Mouse (Mus musculus) c-Kit-negative CD71-positive TER-119-positive erythroid progenitor cells, embryonic 14.5 days (primary cell): ENCODE measurements around the gene Chpf.

Experiments used
- DNase-seq: peaks from one replicate; pipeline ENCODE4 v3.0.0-alpha.2; 2013; ENCODE audit warnings: low read depth, low spot score

Chpf gene

GRCm38 (mm10) chr1:75499441-75499840 is 20.3 kb upstream of the Chpf start:
- no peak for DNase-seq

DNA sequence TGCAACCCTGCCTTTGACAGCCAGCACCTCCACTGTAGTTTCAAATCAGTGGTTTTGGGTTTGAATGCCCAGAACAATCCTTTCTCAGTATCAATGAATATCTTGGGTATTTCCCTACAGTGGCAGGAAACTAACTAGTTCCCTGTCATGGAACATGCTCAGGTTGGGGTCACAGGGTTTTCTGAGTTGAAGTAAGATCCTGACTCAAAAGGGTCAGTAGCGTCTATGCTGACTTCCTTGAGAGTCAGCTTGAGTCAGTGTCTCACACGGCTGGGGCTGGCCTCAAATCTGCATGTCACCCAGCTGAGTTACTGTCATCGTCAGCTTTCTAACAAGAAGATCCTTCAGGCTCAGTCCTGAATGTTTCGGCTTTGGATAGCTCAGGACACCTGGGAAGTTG is 19.8 kb upstream of the Chpf start:
- no peak for DNase-seq

DNA sequence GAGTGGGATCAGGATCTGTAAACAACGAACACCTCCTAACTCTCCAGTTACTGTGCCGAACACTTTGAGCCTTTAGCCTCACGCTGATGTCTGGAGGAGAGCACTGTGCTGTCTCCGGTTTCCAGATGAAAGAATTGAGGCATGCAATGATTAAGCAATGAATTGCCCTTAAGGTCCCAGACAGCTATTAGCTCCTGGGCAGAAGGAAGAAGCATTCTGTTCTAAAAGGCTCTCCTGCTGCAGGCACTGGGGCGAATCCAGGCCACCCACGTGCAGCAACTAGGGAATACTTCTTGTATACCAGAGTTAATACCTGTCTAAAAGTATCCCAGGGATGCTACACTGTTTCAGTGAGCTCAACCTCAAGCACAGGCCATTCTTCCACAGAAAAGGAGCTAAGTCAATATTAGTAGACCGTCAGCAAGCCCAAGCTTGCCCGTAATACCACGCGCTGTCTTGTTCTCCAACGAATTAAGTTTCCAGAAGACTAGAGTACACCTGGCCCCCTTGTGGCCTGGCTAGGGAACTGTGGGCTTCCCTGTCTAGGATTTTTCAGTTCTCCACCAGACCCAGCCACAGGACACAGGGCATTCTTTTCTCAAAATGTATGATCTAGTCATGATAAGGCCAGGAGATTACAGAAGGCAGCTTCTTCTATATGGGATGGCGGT is 15.9 kb upstream of the Chpf start:
- no peak for DNase-seq

DNA sequence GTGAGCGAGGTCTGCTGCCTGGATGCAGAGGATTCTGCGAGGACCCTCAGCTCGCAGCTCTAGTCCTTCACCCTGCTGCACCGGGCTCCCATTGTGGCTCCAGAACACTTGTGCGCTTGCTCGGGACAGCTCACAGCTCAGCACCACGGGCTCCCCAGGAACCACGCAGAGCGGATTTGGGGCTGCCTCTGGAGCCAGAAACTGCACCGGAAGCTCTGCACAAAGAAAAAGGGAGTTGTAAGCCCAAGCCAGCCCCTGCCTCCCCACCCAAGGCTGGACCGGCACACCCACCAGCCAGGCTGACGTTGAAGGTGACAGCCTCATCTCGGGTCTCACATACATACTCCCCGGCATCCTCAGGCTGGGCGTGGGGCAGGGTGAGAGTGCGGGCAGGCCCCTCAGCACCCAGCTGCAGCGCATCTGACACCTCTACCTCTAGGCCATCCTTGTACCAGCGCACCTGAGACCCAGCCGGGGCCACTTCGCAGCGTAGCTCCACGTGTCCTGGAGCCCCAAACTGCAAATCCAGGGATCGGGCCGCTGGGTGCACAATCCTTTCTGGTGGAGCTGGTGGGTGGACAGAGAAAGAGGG is 13.6 kb upstream of the Chpf start:
- no peak for DNase-seq

DNA sequence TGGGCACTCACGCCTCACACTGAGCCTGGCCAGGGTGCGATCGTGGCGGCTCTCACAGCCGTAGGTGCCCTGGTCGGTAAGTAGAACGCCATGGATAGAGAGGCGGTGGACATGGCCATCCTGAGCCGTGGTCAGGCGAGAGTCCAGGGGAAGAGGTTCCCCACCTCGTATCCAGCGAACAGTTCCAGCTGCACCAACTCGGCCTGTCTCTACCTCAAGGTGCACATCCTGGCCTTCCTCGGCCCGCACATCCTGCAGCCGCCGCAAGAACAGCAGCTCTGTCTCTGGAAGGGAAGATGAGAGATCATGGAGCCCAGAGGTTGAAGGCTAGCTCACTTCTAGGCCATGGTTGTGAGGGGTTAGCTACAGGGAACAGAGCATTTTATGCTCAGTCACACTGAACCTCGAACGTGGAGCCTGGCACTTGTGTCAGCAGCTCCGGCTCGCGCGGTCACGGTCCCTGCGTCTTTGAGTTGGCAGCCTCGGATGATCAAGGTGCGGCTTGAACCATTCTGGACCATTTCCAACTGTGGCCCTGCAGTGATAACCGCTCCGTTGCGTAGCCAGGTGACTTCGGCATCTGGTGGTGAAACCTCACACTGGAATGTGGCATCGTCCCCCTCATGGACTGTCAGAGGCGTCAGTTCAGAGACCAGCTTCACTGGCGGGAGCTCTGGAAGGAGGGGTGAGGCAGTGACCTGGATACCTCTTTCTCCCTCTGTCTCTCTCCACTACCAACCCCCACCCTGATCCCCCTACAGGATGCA is 11.9 kb upstream of the Chpf start:
- no peak for DNase-seq

GRCm38 (mm10) chr1:75487405-75488161 is 8.5 kb upstream of the Chpf start:
- no peak for DNase-seq

DNA sequence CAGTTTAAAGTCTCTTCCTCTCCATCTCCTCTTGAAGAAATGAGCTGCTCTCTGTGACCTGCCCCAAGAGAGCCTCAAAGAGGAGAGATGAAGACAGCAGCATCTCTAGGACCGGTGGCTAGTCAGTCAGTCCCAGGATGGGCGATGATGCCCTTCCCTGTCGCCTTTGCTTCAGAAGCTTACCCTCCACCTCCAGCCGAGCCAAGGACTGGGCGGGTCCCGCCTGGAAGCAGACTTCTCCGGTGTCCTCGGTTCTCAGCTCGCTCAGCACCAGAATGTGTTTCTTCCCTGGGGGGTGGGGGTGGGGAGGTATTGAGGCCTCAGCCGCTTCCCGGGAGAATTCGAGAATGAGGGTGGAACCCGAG is 7.9 kb upstream of the Chpf start:
- no peak for DNase-seq

DNA sequence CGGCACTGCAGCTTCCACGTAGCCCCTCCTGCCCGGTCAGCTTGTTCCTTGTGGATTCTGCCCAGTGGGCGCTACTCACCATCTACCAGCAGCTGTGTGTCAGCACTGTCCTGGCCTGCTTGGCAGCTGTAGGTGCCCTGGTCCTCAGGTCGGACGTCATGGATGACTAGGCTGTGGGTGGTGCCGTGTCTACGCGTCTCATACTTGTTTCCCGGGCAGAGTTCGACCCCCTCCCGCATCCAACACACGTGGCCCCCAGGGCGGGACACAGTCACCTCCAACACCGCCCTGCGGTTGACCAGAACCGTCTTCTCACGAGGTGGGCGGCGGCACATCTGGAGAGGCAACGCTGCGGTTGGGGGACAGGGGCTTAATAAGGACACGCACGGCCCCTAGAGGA is 7.5 kb upstream of the Chpf start:
- DNase-seq, result no peak

GRCm38 (mm10) chr1:75480735-75481134 is 1.6 kb upstream of the Chpf start:
- no peak for DNase-seq

DNA sequence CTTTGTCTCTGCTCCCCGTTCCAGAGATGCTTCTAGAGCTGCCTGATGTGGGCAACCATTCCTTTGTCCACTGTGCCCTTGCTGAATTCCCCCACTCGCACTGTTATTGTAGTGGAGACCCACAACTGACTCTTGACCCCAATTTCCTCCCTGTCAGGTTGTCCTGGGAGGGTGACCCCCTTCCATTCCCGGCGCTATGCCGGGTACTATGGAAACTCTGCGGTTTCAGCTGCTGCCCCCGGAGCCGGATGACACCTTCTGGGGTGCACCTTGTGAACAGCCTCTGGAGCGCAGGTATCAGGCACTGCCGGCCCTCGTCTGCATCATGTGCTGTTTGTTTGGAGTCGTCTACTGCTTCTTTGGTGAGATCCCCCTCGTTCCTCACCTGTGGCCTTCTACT is 929 bp upstream of the Chpf start:
- no peak for DNase-seq

GRCm38 (mm10) chr1:75479635-75479989 is 505 bp upstream of the Chpf start:
- no peak for DNase-seq

DNA sequence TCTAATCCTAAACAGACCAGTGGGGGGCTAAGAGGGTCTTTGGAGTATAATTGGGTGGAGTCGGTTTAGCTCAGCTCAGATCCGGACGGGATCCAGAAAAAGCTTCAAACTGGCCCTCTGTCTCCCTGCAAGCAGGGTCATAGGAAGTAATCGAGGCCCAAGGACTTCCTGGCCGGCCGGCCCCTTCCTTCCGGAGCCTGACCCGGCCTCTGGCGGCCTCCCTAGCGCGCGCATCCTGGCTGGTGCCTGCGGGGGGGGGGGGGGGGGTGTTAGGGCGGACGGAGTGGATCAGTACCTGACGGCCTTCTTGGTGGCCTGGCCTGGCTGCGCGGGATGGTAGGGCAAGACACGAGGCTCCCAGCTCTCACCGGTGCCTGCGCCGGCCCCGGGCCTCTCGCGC is 610 bp downstream of the Chpf start:
- DNase-seq, result no peak

GRCm38 (mm10) chr1:75477966-75478290 is 1.2 kb downstream of the Chpf start:
- DNase-seq, result no peak

GRCm38 (mm10) chr1:75477264-75477965 is 1.7 kb downstream of the Chpf start:
- peak; percentile 47 for DNase-seq

DNA sequence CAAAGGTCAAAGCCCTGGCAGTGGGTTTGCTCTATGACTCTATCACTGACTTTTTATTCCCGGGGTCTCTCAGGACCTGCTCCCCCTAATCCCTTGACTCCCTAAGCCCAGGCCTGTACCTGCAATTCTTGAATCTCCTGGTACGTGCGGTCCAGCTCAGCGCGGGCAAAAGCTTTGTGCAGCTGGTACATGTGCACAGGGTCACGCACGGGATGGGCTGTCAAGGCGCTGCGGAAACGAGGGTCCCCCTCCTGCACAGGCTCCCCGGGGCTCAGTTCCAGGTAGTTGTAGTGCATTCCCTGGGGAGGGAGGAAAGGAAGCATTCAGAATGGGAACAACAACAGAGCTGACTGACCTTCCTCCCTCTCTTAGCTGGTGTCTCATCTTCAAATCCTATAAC is 2.7 kb downstream of the Chpf start:
- DNase-seq, result no peak

DNA sequence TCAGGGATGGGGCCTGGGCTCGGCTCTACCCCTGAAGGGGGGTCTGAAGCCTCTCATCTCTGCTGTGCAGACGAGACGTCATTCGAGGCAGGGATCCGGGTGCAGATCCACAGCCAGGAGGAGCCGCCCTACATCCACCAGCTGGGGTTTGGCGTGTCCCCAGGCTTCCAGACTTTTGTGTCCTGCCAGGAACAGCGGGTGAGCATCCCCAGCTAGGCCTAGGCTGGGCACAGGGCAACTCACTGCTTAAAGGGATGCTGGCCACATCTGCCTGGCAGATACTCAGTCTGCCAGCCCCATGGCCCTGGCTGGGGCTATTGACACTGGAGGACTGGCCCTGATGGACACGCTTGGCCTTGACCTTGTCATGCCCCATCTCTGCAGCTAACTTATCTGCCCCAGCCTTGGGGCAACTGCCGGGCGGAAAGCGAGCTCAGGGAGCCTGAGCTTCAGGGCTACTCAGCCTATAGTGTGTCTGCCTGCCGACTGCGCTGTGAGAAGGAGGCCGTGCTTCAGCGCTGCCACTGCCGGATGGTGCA is 9.8 kb downstream of the Chpf start:
- DNase-seq, result no peak

DNA sequence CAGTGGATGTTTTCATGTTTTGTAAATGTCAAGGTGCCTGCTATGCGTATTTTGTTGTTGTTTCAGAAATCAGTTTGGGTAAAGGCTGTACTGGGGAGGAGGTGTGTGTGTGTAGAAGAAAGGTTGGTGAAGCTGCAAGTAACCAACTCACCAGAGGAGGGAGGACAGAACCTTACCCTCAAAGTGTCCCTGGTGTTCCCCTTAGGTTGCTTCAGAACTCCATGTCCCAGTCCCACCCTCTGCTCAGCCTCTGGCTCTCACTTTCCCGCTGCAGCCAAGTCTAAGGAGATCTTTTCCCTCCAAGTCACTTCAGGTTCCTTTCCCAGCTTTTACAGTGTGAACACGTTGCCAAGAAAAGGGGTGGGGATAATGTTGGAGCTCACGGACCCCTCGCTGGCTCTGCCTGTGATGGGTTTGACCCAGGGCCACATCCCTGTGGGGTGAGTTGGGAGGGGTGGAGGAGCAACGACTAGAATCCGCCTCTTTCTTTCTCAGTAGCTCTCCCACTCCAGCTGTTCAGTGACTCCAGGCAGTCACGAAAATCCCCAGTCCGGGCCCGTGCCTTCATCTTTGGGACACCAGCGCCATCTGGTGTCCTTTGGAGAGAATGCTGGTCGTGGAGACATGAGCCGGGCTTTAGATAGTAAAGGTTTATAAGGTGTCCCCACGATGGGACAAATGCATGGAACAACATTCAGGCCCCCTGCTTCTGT is 11.7 kb downstream of the Chpf start:
- DNase-seq, result peak; percentile 31

- no peak for DNase-seq
Measured at GRCm38 (mm10) chr1:75463652-75464204, 15.4 kb downstream of the Chpf start.

DNA sequence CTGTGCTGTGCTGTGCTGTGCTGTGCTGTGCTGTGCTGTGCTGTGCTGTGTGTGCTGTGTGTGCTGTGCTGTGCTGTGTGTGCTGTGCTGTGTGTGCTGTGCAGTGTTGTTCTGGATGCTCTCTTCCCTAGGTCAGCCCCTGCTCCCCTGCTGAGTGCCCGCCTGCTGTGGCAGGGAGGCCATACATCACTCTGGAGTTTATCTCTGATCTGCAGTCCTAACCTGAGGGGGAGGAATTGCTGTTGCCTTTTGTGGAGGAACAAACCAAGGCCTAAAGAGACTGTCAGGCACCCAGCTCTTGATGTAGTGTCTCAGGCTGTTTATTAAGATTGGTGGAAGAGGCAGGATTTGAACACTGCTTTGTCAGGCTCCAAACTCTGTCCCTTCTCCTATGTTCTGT is 16.5 kb downstream of the Chpf start:
- no peak for DNase-seq

DNA sequence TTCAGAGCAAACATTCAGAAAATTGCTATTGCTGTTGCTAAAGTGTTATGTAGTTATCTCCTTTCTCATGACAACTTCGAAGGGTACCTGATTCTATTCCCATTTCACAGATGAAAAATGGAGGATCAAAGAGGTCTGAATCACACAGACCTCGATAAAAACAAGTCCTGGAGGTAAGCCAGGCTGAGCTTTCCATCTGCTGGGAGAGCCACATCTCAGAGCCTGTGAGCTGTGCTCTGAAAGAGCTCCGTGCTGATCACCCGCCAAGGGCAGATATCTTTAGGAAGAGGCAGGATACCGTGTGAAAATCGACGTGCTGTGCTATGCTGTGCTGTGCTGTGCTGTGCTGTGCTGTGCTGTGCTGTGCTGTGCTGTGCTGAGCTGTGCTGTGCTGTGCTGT is 18.8 kb downstream of the Chpf start:
- no peak for DNase-seq
